13 mouse cellular contexts compared by ENCODE assay signal in genomic region chr12:109532392-109532791, GRCm38 (mm10).
DNase-seq lines count a peak whose midpoint lies in the region; ATAC-seq and TF ChIP-seq lines count a peak whose summit lies in the region.
"Had no signal": no experiment of that assay in that cellular context is flagged by ENCODE, and none has a peak within 500 bp of the region (broad histone marks: within the 10 kb centered on the region; RNA-seq: fewer than 3 reads in every experiment).

No protein-coding gene starts in this region.

- no peaks in the 10 kb centered on the region for H3K36me3 ChIP-seq in lung, embryonic 14.5 days (ENCODE audit: insufficient read depth)
- H3K36me3 ChIP-seq in embryonic facial prominence, embryonic 13.5 days: 0 out of 2 replicates have a peak, but pooled peaks cover 1% of the 10 kb centered on the region
- no peaks in the 10 kb centered on the region for H3K36me3 ChIP-seq in limb, embryonic 13.5 days
- no peaks in the 10 kb centered on the region for H3K36me3 ChIP-seq in stomach, embryonic 14.5 days (ENCODE audit: control insufficient read depth, insufficient read depth, low read length)
- H3K36me3 ChIP-seq in hindbrain, postnatal 0 days (ENCODE audit: insufficient read depth, low read length): no peaks in the 10 kb centered on the region
- H3K36me3 ChIP-seq: heart, embryonic 15.5 days; kidney, embryonic 15.5 days had no signal

- peak; percentile 21 for ATAC-seq in lung, embryonic 14.5 days (ENCODE audit: insufficient read depth)
- ATAC-seq in embryonic facial prominence, embryonic 13.5 days (ENCODE audit: insufficient number of reproducible peaks, insufficient read depth, low FRiP score, low TSS enrichment, low read depth): no peak
- peak; percentile 28; the same call in 1 of the 2 replicates for ATAC-seq in limb, embryonic 13.5 days (ENCODE audit: low FRiP score, low read depth)
- 0 out of 2 replicates have a peak, but pooled peaks have one; percentile 20 for ATAC-seq in stomach, embryonic 14.5 days (ENCODE audit: insufficient number of reproducible peaks, insufficient read depth, low FRiP score, low read depth)
- ATAC-seq in hindbrain, postnatal 0 days: no peak

- H3K4me1 ChIP-seq in lung, embryonic 14.5 days (ENCODE audit: insufficient read depth): peaks cover 17% of the 10 kb centered on the region; the same call in 1 of the 2 replicates
- H3K4me1 ChIP-seq in embryonic facial prominence, embryonic 13.5 days: peaks cover 42% of the 10 kb centered on the region
- peaks cover 33% of the 10 kb centered on the region for H3K4me1 ChIP-seq in limb, embryonic 13.5 days
- peaks cover 24% of the 10 kb centered on the region for H3K4me1 ChIP-seq in stomach, embryonic 14.5 days (ENCODE audit: control insufficient read depth, insufficient read depth, low read length)
- H3K4me1 ChIP-seq in hindbrain, postnatal 0 days (ENCODE audit: insufficient read depth, low read length): 0 out of 2 replicates have a peak, but pooled peaks cover 7% of the 10 kb centered on the region

- H3K9ac ChIP-seq in lung, embryonic 14.5 days: no peak overlapping the region
- no peak overlapping the region for H3K9ac ChIP-seq in embryonic facial prominence, embryonic 13.5 days
- H3K9ac ChIP-seq in limb, embryonic 13.5 days: no peak overlapping the region
- no peak overlapping the region for H3K9ac ChIP-seq in stomach, embryonic 14.5 days (replicated peaks; ENCODE audit: low read depth, low read length)
- H3K9ac ChIP-seq in hindbrain, postnatal 0 days (replicated peaks; ENCODE audit: low read length): no peak overlapping the region
- H3K9ac ChIP-seq: heart, embryonic 15.5 days; hindbrain, embryonic 13.5 days; kidney, embryonic 15.5 days had no signal

- peak overlapping the region; percentile 48; the same call in 1 of the 2 replicates for H3K27ac ChIP-seq in lung, embryonic 14.5 days (ENCODE audit: low read depth)
- peak overlapping the region; percentile 1; the same call in 1 of the 2 replicates for H3K27ac ChIP-seq in embryonic facial prominence, embryonic 13.5 days
- peak overlapping the region; percentile 70; the same call in 1 of the 2 replicates for H3K27ac ChIP-seq in limb, embryonic 13.5 days
- peak overlapping the region; percentile 61; the same call in 1 of the 2 replicates for H3K27ac ChIP-seq in stomach, embryonic 14.5 days (ENCODE audit: low read length)
- no peak overlapping the region for H3K27ac ChIP-seq in hindbrain, postnatal 0 days
- H3K27ac ChIP-seq: heart, embryonic 15.5 days; hindbrain, embryonic 13.5 days; kidney, embryonic 15.5 days had no signal

- H3K4me2 ChIP-seq in lung, embryonic 14.5 days: no peak overlapping the region
- no peak overlapping the region for H3K4me2 ChIP-seq in embryonic facial prominence, embryonic 13.5 days
- H3K4me2 ChIP-seq in limb, embryonic 13.5 days (replicated peaks): no peak overlapping the region
- no peak overlapping the region for H3K4me2 ChIP-seq in stomach, embryonic 14.5 days (replicated peaks; ENCODE audit: low read depth, low read length)
- H3K4me2 ChIP-seq in hindbrain, postnatal 0 days (ENCODE audit: low read depth, low read length): no peak overlapping the region
- H3K4me2 ChIP-seq: heart, embryonic 15.5 days; hindbrain, embryonic 13.5 days; kidney, embryonic 15.5 days had no signal

- peaks cover 22% of the 10 kb centered on the region for H3K9me3 ChIP-seq in lung, embryonic 14.5 days (ENCODE audit: low read depth, low read length)
- peaks cover 32% of the 10 kb centered on the region for H3K9me3 ChIP-seq in embryonic facial prominence, embryonic 13.5 days
- H3K9me3 ChIP-seq in limb, embryonic 13.5 days: peaks cover 38% of the 10 kb centered on the region
- H3K9me3 ChIP-seq in stomach, embryonic 14.5 days (ENCODE audit: control insufficient read depth, low read depth, low read length): peaks cover 33% of the 10 kb centered on the region
- peaks cover 4% of the 10 kb centered on the region; the same call in 1 of the 2 replicates for H3K9me3 ChIP-seq in hindbrain, postnatal 0 days (ENCODE audit: low read length)
- H3K9me3 ChIP-seq: heart, embryonic 15.5 days had no signal

- peak; percentile 67 for DNase-seq in lung, embryonic 14.5 days
- DNase-seq in lung, postnatal 10 days: no peak
- DNase-seq in adrenal gland, postnatal 14 days: no peak
- no peak for DNase-seq in embryo, embryonic 10 days (ENCODE audit: low spot score)
- no peak for DNase-seq in hindbrain, postnatal 0 days (ENCODE audit: low spot score)
- DNase-seq: adrenal gland, adult 8-10 months; cerebellum, adult 18-20 months had no signal

- no peak for TF ChIP-seq CTCF in lung, embryonic 14.5 days (IDR thresholded peaks at IDR 0.05; ENCODE audit: low read depth)
- TF ChIP-seq CTCF in hindbrain, postnatal 0 days (IDR thresholded peaks at IDR 0.05; ENCODE audit: low read depth): no peak

- H3K4me3 ChIP-seq in lung, embryonic 14.5 days (ENCODE audit: low read depth, low read length): no peak overlapping the region
- H3K4me3 ChIP-seq in embryonic facial prominence, embryonic 13.5 days: no peak overlapping the region
- no peak overlapping the region for H3K4me3 ChIP-seq in limb, embryonic 13.5 days
- H3K4me3 ChIP-seq in stomach, embryonic 14.5 days (ENCODE audit: low read depth, low read length): no peak overlapping the region
- H3K4me3 ChIP-seq in hindbrain, postnatal 0 days (ENCODE audit: low read length): no peak overlapping the region
- H3K4me3 ChIP-seq: heart, embryonic 15.5 days; hindbrain, embryonic 13.5 days; kidney, embryonic 15.5 days had no signal

- 7% methylated on average over 8 of the region's 8 CpGs for WGBS in lung, embryonic 14.5 days
- 42% methylated on average over 8 of the region's 8 CpGs for WGBS in embryonic facial prominence, embryonic 13.5 days
- WGBS in limb, embryonic 13.5 days: 32% methylated on average over 8 of the region's 8 CpGs
- WGBS in stomach, embryonic 14.5 days: 14% methylated on average over 8 of the region's 8 CpGs
- WGBS in hindbrain, postnatal 0 days: 44% methylated on average over 8 of the region's 8 CpGs

- no peaks in the 10 kb centered on the region for H3K27me3 ChIP-seq in lung, embryonic 14.5 days (ENCODE audit: insufficient read depth, low read length)
- H3K27me3 ChIP-seq in embryonic facial prominence, embryonic 13.5 days: peaks cover 3% of the 10 kb centered on the region; the same call in 1 of the 2 replicates
- no peaks in the 10 kb centered on the region for H3K27me3 ChIP-seq in limb, embryonic 13.5 days
- H3K27me3 ChIP-seq in stomach, embryonic 14.5 days (ENCODE audit: control insufficient read depth, insufficient read depth, low read length): no peaks in the 10 kb centered on the region
- no peaks in the 10 kb centered on the region for H3K27me3 ChIP-seq in hindbrain, postnatal 0 days (ENCODE audit: insufficient read depth, low read length)

Comparison
In these comparisons a context has a peak if more than half of its experiments do, and no peak if none do; other contexts are left out.
1. ATAC-seq: peak in lung, embryonic 14.5 days (single experiment), limb, embryonic 13.5 days (single experiment) and stomach, embryonic 14.5 days (single experiment); none in embryonic facial prominence, embryonic 13.5 days (single experiment) and hindbrain, postnatal 0 days (single experiment).